Comparison of ENCODE assay signal across 26 mouse cellular contexts in genomic region chr7:73812176-73812575, GRCm38 (mm10).
"Had no signal": no experiment of that assay in that cellular context is flagged by ENCODE, and none has a peak within 500 bp of the region (broad histone marks: within the 10 kb centered on the region; RNA-seq: fewer than 3 reads in every experiment).

No protein-coding gene starts in this region.

- H3K27ac ChIP-seq: heart, embryonic 10.5 days; hindbrain, embryonic 10.5 days; hindbrain, embryonic 12.5 days; hindbrain, embryonic 14.5 days; intestine, embryonic 15.5 days; kidney, embryonic 15.5 days; kidney, postnatal 0 days; limb, embryonic 13.5 days; limb, embryonic 15.5 days; liver, embryonic 12.5 days; liver, embryonic 14.5 days had no signal

- H3K9me3 ChIP-seq: heart, embryonic 10.5 days; heart, embryonic 12.5 days; hindbrain, embryonic 10.5 days; hindbrain, embryonic 12.5 days; intestine, embryonic 15.5 days; kidney, embryonic 15.5 days; limb, embryonic 13.5 days; limb, embryonic 15.5 days; liver, embryonic 12.5 days had no signal

- ATAC-seq: hindbrain, embryonic 16.5 days; inflammation-experienced regulatory T-cells, adult 6 months; intestine, embryonic 15.5 days; liver, embryonic 12.5 days had no signal

- H3K27me3 ChIP-seq: hindbrain, embryonic 12.5 days; intestine, embryonic 15.5 days; kidney, embryonic 15.5 days; limb, embryonic 13.5 days; limb, embryonic 15.5 days; liver, embryonic 12.5 days had no signal

- DNase-seq: gastrocnemius, postnatal 10 days; gastrocnemius, postnatal 25 days; heart, postnatal 10 days; heart, postnatal 4 days; kidney, adult 11 months; kidney, adult 2 months; kidney, adult 9 months; kidney, postnatal 14 days; kidney, postnatal 36 days; layer of hippocampus, adult 9-11 months; layer of hippocampus, postnatal 36 days; left cerebral cortex, postnatal 4 days had no signal

- H3K4me1 ChIP-seq: heart, embryonic 10.5 days; heart, embryonic 12.5 days; hindbrain, embryonic 10.5 days; hindbrain, embryonic 12.5 days; kidney, embryonic 15.5 days; limb, embryonic 15.5 days had no signal

- H3K4me2 ChIP-seq: heart, embryonic 12.5 days; hindbrain, embryonic 12.5 days; hindbrain, embryonic 14.5 days; intestine, embryonic 15.5 days; kidney, embryonic 15.5 days; limb, embryonic 13.5 days; limb, embryonic 15.5 days; liver, embryonic 12.5 days had no signal

- H3K4me3 ChIP-seq: heart, embryonic 10.5 days; heart, embryonic 12.5 days; hindbrain, embryonic 10.5 days; hindbrain, embryonic 12.5 days; intestine, embryonic 15.5 days; kidney, embryonic 15.5 days; limb, embryonic 13.5 days; limb, embryonic 15.5 days; liver, embryonic 12.5 days had no signal

- H3K36me3 ChIP-seq: heart, embryonic 10.5 days; heart, embryonic 12.5 days; hindbrain, embryonic 10.5 days; hindbrain, embryonic 12.5 days; intestine, embryonic 15.5 days; kidney, embryonic 15.5 days; limb, embryonic 13.5 days; limb, embryonic 15.5 days; liver, embryonic 12.5 days had no signal

- H3K9ac ChIP-seq: heart, embryonic 12.5 days; hindbrain, embryonic 12.5 days; hindbrain, embryonic 14.5 days; intestine, embryonic 15.5 days; kidney, embryonic 15.5 days; limb, embryonic 13.5 days; limb, embryonic 15.5 days; liver, embryonic 12.5 days; liver, embryonic 14.5 days had no signal
